8 mouse cellular contexts compared by ENCODE assay signal in genomic region chr9:37229880-37230325, GRCm38 (mm10). TPM values are rescaled to one million over a fixed set of nuclear protein-coding genes. Genes with fewer than 3 reads are reported as not detected.
DNase-seq lines count a peak whose midpoint lies in the region; ATAC-seq and TF ChIP-seq lines count a peak whose summit lies in the region.

No protein-coding gene starts in this region.

- H3K36me3 ChIP-seq in hindbrain, embryonic 12.5 days, result no peaks in the 10 kb centered on the region
- no peaks in the 10 kb centered on the region for H3K36me3 ChIP-seq in lung, embryonic 15.5 days

- no peak overlapping the region for H3K4me3 ChIP-seq in hindbrain, embryonic 12.5 days
- H3K4me3 ChIP-seq in lung, embryonic 15.5 days, result no peak overlapping the region
- H3K4me3 ChIP-seq in olfactory bulb, adult 2 months (ENCODE audit: insufficient read depth, low read depth, low read length), result no peak overlapping the region

- 0 out of 2 replicates have a peak, but pooled peaks cover 3% of the 10 kb centered on the region for H3K4me1 ChIP-seq in hindbrain, embryonic 12.5 days
- H3K4me1 ChIP-seq in lung, embryonic 15.5 days, result no peaks in the 10 kb centered on the region
- H3K4me1 ChIP-seq in olfactory bulb, adult 2 months (ENCODE audit: control insufficient read depth, insufficient read depth, low read length), result peaks cover 18% of the 10 kb centered on the region

- 0% methylated on average over 1 of the region's 1 CpGs for WGBS in hindbrain, embryonic 12.5 days
- 3% methylated on average over 1 of the region's 1 CpGs for WGBS in lung, embryonic 15.5 days
- WGBS in olfactory bulb, adult 2 months, result 0% methylated on average over 1 of the region's 1 CpGs

- DNase-seq in NIH3T3 (ENCODE audit: low read depth), result peak; percentile 80
- DNase-seq in cerebellum, adult 9-10 months, result peak; percentile 81
- DNase-seq in layer of hippocampus, adult 9-11 months, result peak; percentile 57
- DNase-seq in thymus, postnatal 36 days, result peak; percentile 60 to 64

- no peak overlapping the region for H3K9ac ChIP-seq in hindbrain, embryonic 12.5 days
- H3K9ac ChIP-seq in lung, embryonic 15.5 days, result no peak overlapping the region

- TF ChIP-seq CTCF in olfactory bulb, adult 2 months (IDR thresholded peaks at IDR 0.05; ENCODE audit: insufficient read depth, low read depth, low read length), result no peak

- peak; percentile 89 for ATAC-seq in frontal cortex, adult (ENCODE audit: low TSS enrichment)
- ATAC-seq in hindbrain, embryonic 12.5 days (ENCODE audit: low FRiP score), result peak; percentile 86
- ATAC-seq in lung, embryonic 15.5 days (ENCODE audit: borderline replicate concordance, extremely low read depth, low FRiP score, low TSS enrichment), result peak; percentile 62; the same call in 1 of the 2 replicates

- H3K4me2 ChIP-seq in hindbrain, embryonic 12.5 days (replicated peaks), result no peak overlapping the region
- H3K4me2 ChIP-seq in lung, embryonic 15.5 days, result no peak overlapping the region

- H3K27ac ChIP-seq in hindbrain, embryonic 12.5 days, result no peak overlapping the region
- no peak overlapping the region for H3K27ac ChIP-seq in lung, embryonic 15.5 days
- 0 out of 2 replicates have a peak overlapping the region, but pooled peaks have one; percentile 6 for H3K27ac ChIP-seq in olfactory bulb, adult 2 months (ENCODE audit: insufficient read depth, low read depth, low read length)

- no peak for TF ChIP-seq POLR2A in olfactory bulb, adult 2 months (IDR thresholded peaks at IDR 0.05; ENCODE audit: insufficient read depth, low read depth, low read length)

- H3K27me3 ChIP-seq in hindbrain, embryonic 12.5 days, result no peaks in the 10 kb centered on the region
- H3K27me3 ChIP-seq in lung, embryonic 15.5 days, result no peaks in the 10 kb centered on the region

- no peaks in the 10 kb centered on the region for H3K9me3 ChIP-seq in hindbrain, embryonic 12.5 days (replicated peaks)
- no peaks in the 10 kb centered on the region for H3K9me3 ChIP-seq in lung, embryonic 15.5 days

RNA-seq across cellular contexts. Expression of gene Tmem218, which starts 21.9 kb away (rescaled TPM):
- polyA plus RNA-seq in hindbrain, embryonic 12.5 days (2016; fragmentation: Nextera tagmentation; extraction: Ambion mirVana), result 12.7 and 14.1 TPM in 2 replicates
- polyA plus RNA-seq in lung, embryonic 15.5 days (2015; fragmentation: Nextera tagmentation; extraction: Ambion mirVana), result 12.3 and 13.6 TPM in 2 replicates
- polyA plus RNA-seq in olfactory bulb, adult 2 months (2012; ENCODE audit: insufficient read depth, insufficient read length, low replicate concordance, missing spikeins), result not detected in 2 replicates

RNA-seq across cellular contexts. Expression of gene Slc37a2, which starts 25.6 kb away (rescaled TPM):
- 1.7 TPM in 2 replicates for polyA plus RNA-seq in hindbrain, embryonic 12.5 days (2016; fragmentation: Nextera tagmentation; extraction: Ambion mirVana)
- 1.1 and 1.6 TPM in 2 replicates for polyA plus RNA-seq in lung, embryonic 15.5 days (2015; fragmentation: Nextera tagmentation; extraction: Ambion mirVana)
- not detected in 2 replicates for polyA plus RNA-seq in olfactory bulb, adult 2 months (2012; ENCODE audit: insufficient read depth, insufficient read length, low replicate concordance, missing spikeins)

Comparison
In these comparisons a context has a peak if more than half of its experiments do, and no peak if none do; other contexts are left out.
1. RNA of gene Tmem218, which starts 21.9 kb away (polyA plus RNA-seq): 12.7 to 14.1 TPM in hindbrain, embryonic 12.5 days and 12.3 to 13.6 TPM in lung, embryonic 15.5 days; not detected in olfactory bulb, adult 2 months; every median in the first group is over 10 times any median in the second.
2. Peak in every context shown above with its lines, with median percentiles within 50 percentile points of each other: DNase-seq and ATAC-seq.